Mouse (Mus musculus) embryonic facial prominence, embryonic 15.5 days (tissue): ENCODE results near the gene Rassf3. TPM values are rescaled to one million over a fixed set of nuclear protein-coding genes. Genes with fewer than 3 reads are reported as not detected.

Experiments used
- ATAC-seq: fragments of 200-750 bp; cut with Nextera tagmentation; 2 replicates; pipeline ENCODE4 v1.8.0; 2017; ENCODE audit warnings: low read depth, moderate TSS enrichment; ENCODE audit not compliant: insufficient number of reproducible peaks, low FRiP score, low TSS enrichment
- H3K27ac ChIP-seq: fragments of 300-500 bp; sonication (generic); replicated peaks from 2 replicates; pipeline ENCODE4 v1.5.1; 2015; ENCODE audit warnings: mild to moderate bottlenecking, inconsistent platforms
- H3K27me3 ChIP-seq: fragments of 300-500 bp; sonication (generic); 2 replicates; pipeline ENCODE4 v1.6.1; 2015; ENCODE audit warnings: inconsistent platforms
- H3K36me3 ChIP-seq: fragments of 300-500 bp; sonication (generic); 2 replicates; pipeline ENCODE4 v1.6.1; 2015; ENCODE audit warnings: mild to moderate bottlenecking, inconsistent platforms
- H3K4me1 ChIP-seq: fragments of 300-500 bp; sonication (generic); 2 replicates; pipeline ENCODE4 v1.6.1; 2015; ENCODE audit warnings: inconsistent platforms
- H3K4me2 ChIP-seq: fragments of 300-500 bp; sonication (generic); replicated peaks from 2 replicates; pipeline ENCODE4 v1.6.1; 2015; ENCODE audit warnings: mild to moderate bottlenecking, inconsistent platforms
- H3K4me3 ChIP-seq: fragments of 300-500 bp; sonication (generic); replicated peaks from 2 replicates; pipeline ENCODE4 v1.5.1; 2015; ENCODE audit warnings: mild to moderate bottlenecking, inconsistent platforms
- H3K9ac ChIP-seq: fragments of 300-500 bp; sonication (generic); 2 replicates; pipeline ENCODE4 v1.6.1; 2015; ENCODE audit warnings: inconsistent platforms
- H3K9me3 ChIP-seq: fragments of 300-500 bp; sonication (generic); replicated peaks from 2 replicates; pipeline ENCODE4 v1.6.1; 2016; ENCODE audit warnings: inconsistent platforms
- WGBS: fragments of 180-500 bp; shearing (Covaris S2); methylation state at CpG from one replicate; pipeline ENCODE4 v1.1.7; 2015; 5-methylcytosine and 5-hydroxymethylcytosine counted together
- polyA plus RNA-seq: library from polyadenylated mRNA; unstranded; fragments of >200 nt; fragmentation: Nextera tagmentation; extraction: Ambion mirVana; gene quantifications from 2 replicates; pipeline ENCODE4 v1.2.1, GENCODE M21; 2015

Gene Rassf3
- polyA plus RNA-seq, 1 experiment from 2014 or later, result 20.3 TPM

DNA sequence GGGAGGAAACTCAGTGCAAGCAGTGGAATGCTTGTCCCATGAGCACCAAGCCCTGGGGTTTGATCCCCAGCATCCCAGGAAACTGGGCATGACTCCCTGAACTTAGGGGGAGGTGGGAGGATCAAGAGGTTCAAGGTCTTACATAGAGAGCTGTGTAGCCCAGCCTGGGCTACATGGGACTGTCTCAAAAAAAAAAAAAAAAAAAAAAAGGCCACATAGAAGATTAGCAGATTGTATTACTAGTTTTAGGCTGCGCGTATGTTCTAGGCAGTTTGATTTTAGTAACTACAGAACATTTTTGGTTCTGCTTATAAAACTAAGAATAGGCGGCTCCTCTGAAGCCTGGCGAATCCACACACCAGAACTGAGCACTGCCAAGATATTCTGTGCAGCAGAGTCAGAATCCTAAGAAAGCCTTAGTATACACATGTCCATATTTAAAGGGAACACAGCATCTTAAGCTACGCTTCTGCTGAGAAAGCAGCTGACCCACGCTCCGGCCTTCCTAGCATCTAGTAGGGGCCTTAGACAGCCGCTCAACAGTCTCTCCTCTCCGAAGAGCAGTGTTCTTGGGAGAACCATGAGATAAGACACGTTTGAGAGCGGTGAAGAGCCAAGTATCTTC, 3.4 kb downstream of the Rassf3 start:
- H3K36me3 ChIP-seq, result no peaks in the 10 kb centered on the region
- no peak overlapping the region for H3K9ac ChIP-seq
- peaks cover 66% of the 10 kb centered on the region for H3K4me1 ChIP-seq
- WGBS, result 67% methylated on average over 11 of the region's 11 CpGs
- peak overlapping the region; percentile 71 for H3K4me2 ChIP-seq
- ATAC-seq, result no peak
- H3K4me3 ChIP-seq, result 0 out of 2 replicates have a peak overlapping the region, but pooled peaks have one; percentile 81
- no peaks in the 10 kb centered on the region for H3K9me3 ChIP-seq
- peak overlapping the region; percentile 48; the same call in 1 of the 2 replicates for H3K27ac ChIP-seq
- H3K27me3 ChIP-seq, result no peaks in the 10 kb centered on the region

DNA sequence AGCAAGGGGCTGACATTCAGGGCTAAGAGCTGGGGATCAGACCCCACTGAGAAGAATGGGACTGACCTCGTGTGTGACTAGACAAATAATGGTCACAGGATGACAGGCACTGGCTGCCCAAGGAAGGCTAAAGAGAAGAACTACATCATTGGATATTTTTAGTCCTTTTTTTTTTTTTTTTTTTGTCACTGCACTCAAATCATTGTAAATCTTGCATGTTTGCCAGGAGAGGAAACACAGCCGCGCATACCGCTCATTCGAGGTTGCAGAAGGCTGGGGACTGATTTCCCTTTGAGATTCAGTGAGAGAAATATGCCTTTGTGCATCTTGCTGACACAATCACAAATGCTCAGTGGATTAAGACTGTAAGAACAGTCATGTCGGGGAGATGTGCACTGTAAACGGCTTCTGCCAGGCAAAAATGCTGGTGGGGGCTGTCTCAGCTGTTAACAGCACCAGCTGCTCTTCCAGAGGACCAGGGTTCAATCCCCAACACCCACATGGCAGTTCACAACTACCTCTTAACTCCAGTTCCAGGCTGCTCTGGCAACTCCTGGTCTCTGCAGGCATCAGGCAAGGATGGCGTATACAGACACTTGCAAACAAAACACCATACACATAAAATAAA, 4.5 kb downstream of the Rassf3 start:
- H3K9me3 ChIP-seq, result no peaks in the 10 kb centered on the region
- H3K27me3 ChIP-seq, result no peaks in the 10 kb centered on the region
- no peaks in the 10 kb centered on the region for H3K36me3 ChIP-seq
- H3K27ac ChIP-seq, result peak overlapping the region; percentile 66
- H3K9ac ChIP-seq, result no peak overlapping the region
- ATAC-seq, result no peak
- 29% methylated on average over 8 of the region's 8 CpGs for WGBS
- H3K4me2 ChIP-seq, result no peak overlapping the region
- H3K4me3 ChIP-seq, result no peak overlapping the region
- peaks cover 68% of the 10 kb centered on the region for H3K4me1 ChIP-seq

DNA sequence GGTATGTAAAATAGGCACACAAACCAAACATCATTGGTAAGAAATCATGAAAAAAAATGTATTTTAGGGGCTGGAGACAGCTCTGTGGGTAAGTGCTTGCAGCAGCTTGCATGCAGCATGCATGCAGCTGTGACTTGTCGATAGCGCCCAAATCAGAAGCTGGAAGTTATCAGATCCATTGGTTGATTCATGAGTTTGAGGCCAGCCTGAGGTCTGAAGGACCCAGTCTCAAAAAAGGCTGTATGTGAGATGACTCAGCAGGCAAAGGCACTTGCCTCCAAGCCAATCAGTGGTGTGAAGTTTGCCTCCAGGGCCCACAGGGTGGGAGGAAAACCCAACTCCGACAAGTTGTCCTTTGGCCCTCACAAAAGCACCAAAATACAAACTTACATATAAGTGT, 6.5 kb downstream of the Rassf3 start:
- Histone ChIP-seq H3K4me2 (no peak overlapping the region), H3K27me3 (no peaks in the 10 kb centered on the region), H3K4me3 (no peak overlapping the region), H3K27ac (no peak overlapping the region), H3K9ac (no peak overlapping the region), H3K9me3 (no peaks in the 10 kb centered on the region), H3K4me1 (peaks cover 69% of the 10 kb centered on the region), H3K36me3 (no peaks in the 10 kb centered on the region)
- WGBS, result 51% methylated on average over 3 of the region's 3 CpGs
- no peak for ATAC-seq

DNA sequence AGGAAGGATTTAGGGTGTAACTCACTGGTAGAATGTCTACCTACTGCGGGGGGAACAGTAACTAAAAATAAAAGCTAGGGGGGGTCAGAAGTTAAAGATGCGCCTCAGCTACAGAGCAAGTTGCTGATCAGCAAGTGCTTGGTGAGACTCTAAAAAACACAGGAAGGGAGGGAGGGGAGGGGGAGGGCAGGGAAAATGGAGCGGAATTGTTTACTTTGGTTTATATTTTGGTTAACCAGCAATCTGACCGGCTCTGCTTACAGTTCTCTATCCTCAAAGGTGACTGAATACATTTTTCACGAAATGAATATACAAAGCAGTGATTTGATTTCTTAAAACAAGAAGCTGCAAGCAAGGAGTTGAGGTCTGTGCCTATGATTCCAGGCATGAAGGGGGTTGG, 7.2 kb downstream of the Rassf3 start:
- Histone ChIP-seq H3K4me2 (no peak overlapping the region), H3K4me1 (peaks cover 62% of the 10 kb centered on the region)
- 29% methylated on average over 5 of the region's 5 CpGs for WGBS

DNA sequence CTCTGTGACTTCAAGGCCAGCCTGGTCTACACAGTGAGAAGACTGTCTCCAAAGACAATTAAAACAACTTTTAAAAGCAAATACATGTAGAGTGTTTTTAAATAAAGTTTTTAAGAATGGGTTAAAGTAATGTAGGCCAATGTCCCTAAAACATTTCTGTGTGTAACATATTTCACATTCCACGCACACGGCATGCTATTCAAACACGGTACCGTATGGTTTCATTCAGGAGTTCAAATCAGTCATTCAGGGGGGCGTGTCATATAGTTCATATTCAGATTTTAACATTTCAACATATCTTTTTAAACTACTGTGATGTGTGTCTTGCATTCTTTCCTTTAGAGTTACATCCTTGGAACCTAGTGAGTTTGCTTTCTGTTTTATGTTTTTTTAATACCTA, 7.9 kb downstream of the Rassf3 start:
- H3K4me1 ChIP-seq, result peaks cover 55% of the 10 kb centered on the region

More for the DNA sequence above, 7.2 kb downstream of the Rassf3 start:
- H3K36me3 ChIP-seq, result no peaks in the 10 kb centered on the region
- no peak for ATAC-seq
- H3K27me3 ChIP-seq, result no peaks in the 10 kb centered on the region
- no peaks in the 10 kb centered on the region for H3K9me3 ChIP-seq
- no peak overlapping the region for H3K27ac ChIP-seq
- H3K9ac ChIP-seq, result no peak overlapping the region
- H3K4me3 ChIP-seq, result no peak overlapping the region

DNA sequence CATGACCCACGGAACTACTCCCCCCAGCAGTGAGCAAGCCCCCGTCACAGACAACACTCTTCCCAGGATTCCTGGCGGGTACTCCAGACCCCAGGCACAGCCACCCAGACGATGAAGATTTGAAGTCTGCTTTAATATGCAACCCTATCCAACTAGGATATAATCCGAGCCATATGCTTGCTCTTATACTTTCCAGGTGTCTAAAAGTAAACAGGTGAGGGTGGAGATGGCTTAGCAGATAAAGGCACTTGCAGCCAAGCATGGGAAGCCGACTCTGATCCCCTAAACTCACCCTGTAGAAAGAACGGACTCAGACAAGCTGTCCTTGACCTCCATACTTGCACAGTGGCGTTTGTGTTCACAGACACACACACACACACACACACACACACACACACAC, 8.4 kb downstream of the Rassf3 start:
- Histone ChIP-seq H3K27me3 (no peaks in the 10 kb centered on the region), H3K4me2 (no peak overlapping the region), H3K27ac (peak overlapping the region; percentile 63; the same call in 1 of the 2 replicates), H3K9me3 (no peaks in the 10 kb centered on the region), H3K4me3 (no peak overlapping the region), H3K36me3 (no peaks in the 10 kb centered on the region), H3K9ac (no peak overlapping the region), H3K4me1 (peaks cover 51% of the 10 kb centered on the region)
- ATAC-seq, result peak; percentile 29; the same call in 1 of the 2 replicates
- WGBS, result 19% methylated on average over 8 of the region's 8 CpGs

More for the DNA sequence above, 7.9 kb downstream of the Rassf3 start:
- Histone ChIP-seq H3K9me3 (no peaks in the 10 kb centered on the region), H3K36me3 (no peaks in the 10 kb centered on the region), H3K9ac (no peak overlapping the region), H3K27me3 (no peaks in the 10 kb centered on the region), H3K4me2 (no peak overlapping the region), H3K4me3 (no peak overlapping the region), H3K27ac (peak overlapping the region; percentile 63; the same call in 1 of the 2 replicates)
- WGBS, result 35% methylated on average over 5 of the region's 5 CpGs
- ATAC-seq, result no peak

DNA sequence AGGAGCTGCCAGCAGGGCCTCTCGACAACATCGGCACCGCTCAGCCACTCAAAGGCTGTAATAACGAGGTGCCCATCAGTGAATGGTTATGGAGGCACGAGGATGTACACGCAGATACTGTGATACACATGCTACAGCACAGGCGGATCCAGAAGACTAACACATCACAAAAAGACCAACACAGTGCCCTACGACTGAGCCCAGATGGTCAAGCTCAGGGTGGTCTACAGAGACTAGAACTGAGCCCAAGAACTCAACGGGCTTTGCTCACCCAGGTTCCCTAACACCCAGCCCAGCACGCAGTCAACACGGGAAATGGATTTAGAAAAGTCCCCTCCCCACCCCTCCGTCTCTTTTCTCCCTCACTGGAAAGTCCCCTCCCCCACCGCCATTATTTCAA, 9.1 kb downstream of the Rassf3 start:
- Histone ChIP-seq H3K27ac (0 out of 2 replicates have a peak overlapping the region, but pooled peaks have one; percentile 63), H3K4me2 (no peak overlapping the region)

DNA sequence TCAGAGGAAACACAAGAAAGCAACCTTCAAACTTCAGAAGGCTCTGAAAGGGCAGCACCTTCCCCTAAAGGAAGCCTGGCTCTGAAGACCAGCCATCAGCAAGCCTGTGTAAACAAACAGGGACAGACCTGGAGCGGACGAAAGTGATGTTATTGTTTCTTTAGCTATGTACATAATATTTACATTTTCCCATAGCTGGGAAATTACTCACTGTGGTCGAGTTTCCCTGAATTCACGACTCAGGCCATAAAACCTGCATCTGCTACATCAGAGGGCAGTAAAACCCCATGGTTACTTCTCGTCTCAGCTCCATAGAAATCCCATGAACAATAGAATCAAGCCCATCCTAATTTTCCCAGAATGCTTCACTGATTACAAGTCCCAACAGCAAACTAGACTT, 11.1 kb downstream of the Rassf3 start:
- no peak overlapping the region for H3K4me2 ChIP-seq
- H3K36me3 ChIP-seq, result no peaks in the 10 kb centered on the region
- no peak for ATAC-seq
- no peaks in the 10 kb centered on the region for H3K9me3 ChIP-seq
- WGBS, result 32% methylated on average over 5 of the region's 5 CpGs
- H3K4me3 ChIP-seq, result no peak overlapping the region
- peaks cover 51% of the 10 kb centered on the region for H3K4me1 ChIP-seq
- no peaks in the 10 kb centered on the region for H3K27me3 ChIP-seq
- peak overlapping the region; percentile 48; the same call in 1 of the 2 replicates for H3K27ac ChIP-seq
- no peak overlapping the region for H3K9ac ChIP-seq

More for the DNA sequence above, 9.1 kb downstream of the Rassf3 start:
- 59% methylated on average over 13 of the region's 13 CpGs for WGBS
- Histone ChIP-seq H3K36me3 (no peaks in the 10 kb centered on the region), H3K9ac (no peak overlapping the region), H3K27me3 (no peaks in the 10 kb centered on the region), H3K4me1 (peaks cover 49% of the 10 kb centered on the region), H3K9me3 (no peaks in the 10 kb centered on the region), H3K4me3 (no peak overlapping the region)
- ATAC-seq, result no peak

DNA sequence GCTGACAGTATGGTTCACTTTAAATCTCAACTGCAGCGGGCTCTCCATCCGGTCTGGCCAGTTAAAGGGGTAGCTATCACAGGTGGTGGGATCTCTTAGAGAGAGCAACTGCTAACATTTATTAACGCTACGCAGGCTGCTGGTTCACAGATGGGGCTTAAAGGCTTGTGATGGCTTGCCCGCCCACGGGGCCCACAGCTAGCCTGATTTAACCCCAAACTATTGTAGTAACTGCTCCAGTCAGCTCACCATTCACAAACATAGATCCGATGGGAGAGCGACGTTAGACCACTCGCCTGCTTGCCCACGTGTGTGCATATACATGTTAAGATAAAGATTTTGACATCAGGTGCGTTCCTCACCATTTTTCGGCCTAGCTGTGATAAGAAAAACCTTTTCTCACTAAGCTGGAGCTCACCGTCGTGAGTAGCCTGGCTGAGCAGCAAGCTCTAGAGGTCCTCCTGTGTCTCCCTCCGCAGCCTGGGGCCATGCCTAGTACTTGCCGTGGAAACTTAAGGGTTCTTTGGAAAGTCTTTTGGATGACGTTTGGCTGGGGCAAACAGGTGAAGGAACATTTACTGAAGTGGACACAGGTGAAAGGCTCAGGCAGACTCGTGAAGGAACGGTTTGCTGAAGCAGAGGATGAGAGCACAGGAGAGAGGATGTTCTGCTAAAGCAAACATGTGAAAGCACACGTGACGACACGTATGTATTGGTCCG, 13.8 kb downstream of the Rassf3 start:
- Histone ChIP-seq H3K9ac (no peak overlapping the region), H3K36me3 (no peaks in the 10 kb centered on the region), H3K4me1 (peaks cover 44% of the 10 kb centered on the region), H3K9me3 (no peaks in the 10 kb centered on the region), H3K27ac (0 out of 2 replicates have a peak overlapping the region, but pooled peaks have one; percentile 63), H3K4me3 (no peak overlapping the region), H3K27me3 (no peaks in the 10 kb centered on the region), H3K4me2 (peak overlapping the region; percentile 36; the same call in 1 of the 2 replicates)
- ATAC-seq, result no peak
- 50% methylated on average over 24 of the region's 24 CpGs for WGBS

DNA sequence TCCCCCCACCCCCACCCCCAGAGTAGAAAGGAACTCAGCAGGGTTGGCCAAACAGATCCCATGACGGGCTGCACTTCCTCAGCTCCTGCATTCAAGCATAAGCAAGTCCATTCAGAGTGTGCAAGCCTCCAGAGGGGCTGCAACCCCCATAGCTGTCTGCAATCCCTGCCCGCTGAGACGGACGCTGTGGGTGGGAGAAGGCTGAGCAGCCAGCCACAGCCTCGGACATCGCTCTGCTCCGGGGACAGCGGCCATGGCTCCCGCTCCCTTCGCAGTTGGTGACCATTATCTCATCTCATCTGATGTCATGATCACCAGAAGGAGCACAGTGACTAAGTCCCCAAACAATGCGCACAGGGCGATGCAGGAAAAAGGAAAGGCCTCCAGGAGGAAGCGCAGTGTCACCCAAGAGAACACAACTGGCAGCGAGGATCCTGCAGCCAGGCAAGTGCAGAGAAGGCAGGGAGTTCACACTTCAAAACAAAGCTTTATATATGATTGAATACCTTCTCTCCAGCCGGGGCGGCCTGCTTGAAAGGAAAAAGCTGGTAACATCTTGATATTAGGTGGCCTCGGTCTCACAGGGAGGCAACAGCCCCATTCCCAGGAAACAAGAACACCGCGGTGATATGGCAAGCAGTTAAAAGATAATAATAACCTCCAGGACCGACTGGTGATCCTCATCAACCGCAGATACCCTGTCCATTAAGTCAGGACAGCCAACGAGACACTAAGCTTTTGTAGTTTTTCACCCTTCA, 14.6 kb downstream of the Rassf3 start:
- peak overlapping the region; percentile 63 for H3K27ac ChIP-seq
- H3K9me3 ChIP-seq, result no peaks in the 10 kb centered on the region
- ATAC-seq, result peak; percentile 71; the same call in 1 of the 2 replicates
- peaks cover 38% of the 10 kb centered on the region for H3K4me1 ChIP-seq
- 26% methylated on average over 22 of the region's 22 CpGs for WGBS
- H3K36me3 ChIP-seq, result no peaks in the 10 kb centered on the region
- no peak overlapping the region for H3K4me3 ChIP-seq
- no peak overlapping the region for H3K9ac ChIP-seq
- H3K27me3 ChIP-seq, result no peaks in the 10 kb centered on the region
- peak overlapping the region; percentile 36 for H3K4me2 ChIP-seq
